Mouse (Mus musculus) forebrain, embryonic 10.5 days (tissue): Measurements from ENCODE around the gene Rabep1. TPM values are rescaled to one million over a fixed set of nuclear protein-coding genes. Genes with fewer than 3 reads are reported as not detected.

Source experiments
- DNase-seq: peaks from one replicate; pipeline ENCODE4 v3.0.0-alpha.2; 2017; ENCODE audit warnings: low spot score; ENCODE audit errors: extremely low spot score
- H3K27ac ChIP-seq: fragments of 300-500 bp; sonication (generic); 2 replicates; pipeline ENCODE4 v1.5.1; 2016; ENCODE audit warnings: mild to moderate bottlenecking
- H3K27me3 ChIP-seq: fragments of 300-500 bp; sonication (generic); 2 replicates; pipeline ENCODE4 v1.6.1; 2016; ENCODE audit warnings: mild to moderate bottlenecking; ENCODE audit not compliant: poor library complexity, severe bottlenecking
- H3K36me3 ChIP-seq: fragments of 300-500 bp; sonication (generic); replicated peaks from 2 replicates; pipeline ENCODE4 v1.6.1; 2016; ENCODE audit warnings: mild to moderate bottlenecking, moderate library complexity
- H3K4me1 ChIP-seq: fragments of 300-500 bp; sonication (generic); 2 replicates; pipeline ENCODE4 v1.6.1; 2016
- H3K4me3 ChIP-seq: fragments of 300-500 bp; sonication (generic); 2 replicates; pipeline ENCODE4 v1.5.1; 2016; ENCODE audit warnings: mild to moderate bottlenecking, moderate library complexity
- H3K9me3 ChIP-seq: fragments of 300-500 bp; sonication (generic); 2 replicates; pipeline ENCODE4 v1.6.1; 2016; ENCODE audit warnings: mild to moderate bottlenecking, moderate library complexity
- WGBS: fragments of 180-500 bp; shearing (Covaris S2); methylation state at CpG from one replicate; pipeline ENCODE4 v1.1.7; 2016; 5-methylcytosine and 5-hydroxymethylcytosine counted together
- polyA plus RNA-seq: library from polyadenylated mRNA; unstranded; fragments of >200 nt; fragmentation: Nextera tagmentation; extraction: Ambion mirVana; gene quantifications from 2 replicates; pipeline ENCODE4 v1.2.1, GENCODE M21; 2016

The Rabep1 gene
- polyA plus RNA-seq, result 33.2 and 37.9 TPM in 2 replicates

GRCm38 (mm10) chr11:70844559-70845456, at the start of gene Rabep1:
Gene Rabep1 (plus strand): TSS chr11:70844778.
- H3K27ac ChIP-seq, result peak within 1 kb of the TSS; percentile 90
- no peaks in the 10 kb centered on the region for H3K9me3 ChIP-seq
- 1% methylated on average over 86 of the region's 88 CpGs for WGBS
- peak; percentile 97 for DNase-seq
- peaks cover 7% of the 10 kb centered on the region; the same call in 1 of the 2 replicates for H3K27me3 ChIP-seq
- H3K4me1 ChIP-seq, result peaks cover 29% of the 10 kb centered on the region
- H3K4me3 ChIP-seq, result peak within 1 kb of the TSS; percentile 64
- no peaks in the 10 kb centered on the region for H3K36me3 ChIP-seq

DNA sequence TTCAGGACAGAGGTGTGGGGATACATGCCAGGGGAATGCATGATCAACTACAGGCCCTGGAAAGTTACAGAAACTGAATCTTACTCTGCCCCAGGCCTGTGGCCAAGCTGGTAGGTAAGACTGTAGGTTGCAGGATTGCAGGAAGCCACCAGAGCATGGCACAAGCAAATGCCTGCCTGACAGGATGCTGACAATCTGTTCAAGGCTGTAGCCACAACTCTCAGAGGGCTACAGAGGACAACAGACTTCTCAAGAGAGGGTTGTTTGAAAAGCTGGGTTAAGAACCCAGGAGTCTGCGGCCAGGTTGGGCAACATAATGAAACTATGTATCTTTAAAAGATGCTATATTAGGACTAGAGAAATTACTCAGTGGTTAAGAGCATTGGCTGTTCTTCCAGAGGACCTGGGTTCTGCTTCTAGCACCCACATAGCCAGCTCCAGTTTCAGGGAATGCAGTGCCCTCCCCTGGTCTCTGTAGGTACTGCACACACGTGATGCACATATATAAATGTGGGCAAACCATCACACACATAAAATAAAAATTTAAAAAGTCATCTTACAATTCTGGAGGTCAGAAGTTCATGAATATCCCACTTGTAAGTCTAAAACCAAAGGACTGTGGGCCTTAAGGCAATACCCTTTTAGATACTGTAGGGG, 42.2 kb upstream of the Rabep1 start:
- H3K9me3 ChIP-seq, result no peaks in the 10 kb centered on the region
- H3K27ac ChIP-seq, result no peak overlapping the region
- H3K4me1 ChIP-seq, result no peaks in the 10 kb centered on the region
- no peaks in the 10 kb centered on the region for H3K27me3 ChIP-seq
- DNase-seq, result no peak
- WGBS, result 88% methylated on average over 2 of the region's 2 CpGs
- H3K4me3 ChIP-seq, result no peak overlapping the region
- no peaks in the 10 kb centered on the region for H3K36me3 ChIP-seq

DNA sequence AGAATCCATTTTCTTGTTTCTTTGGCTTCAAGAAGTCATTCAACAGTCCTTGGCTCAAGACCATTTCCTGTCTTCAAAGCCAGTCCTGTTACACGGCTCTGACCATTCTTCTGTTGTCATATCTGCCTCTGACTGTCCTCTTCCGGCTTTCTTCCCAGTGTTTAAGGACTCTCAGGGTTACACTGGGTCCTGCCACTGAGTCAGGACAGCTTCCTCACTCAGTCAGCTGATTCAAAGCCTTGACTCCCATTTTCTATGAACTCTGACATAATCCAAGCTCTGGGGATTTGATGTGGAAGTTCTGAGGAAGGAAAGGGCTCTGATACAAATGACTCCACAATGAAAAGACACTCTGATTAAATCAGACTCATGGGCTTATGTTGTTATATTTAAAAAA, 41.7 kb upstream of the Rabep1 start:
- WGBS, result 84% methylated on average over 2 of the region's 2 CpGs
- Histone ChIP-seq H3K4me3 (no peak overlapping the region), H3K36me3 (no peaks in the 10 kb centered on the region), H3K27me3 (no peaks in the 10 kb centered on the region), H3K9me3 (no peaks in the 10 kb centered on the region), H3K27ac (no peak overlapping the region), H3K4me1 (no peaks in the 10 kb centered on the region)
- DNase-seq, result no peak

- DNase-seq, result no peak
- Histone ChIP-seq H3K36me3 (no peaks in the 10 kb centered on the region), H3K4me3 (no peak overlapping the region), H3K27me3 (no peaks in the 10 kb centered on the region), H3K27ac (no peak overlapping the region), H3K9me3 (no peaks in the 10 kb centered on the region), H3K4me1 (no peaks in the 10 kb centered on the region; the same call in 1 of the 2 replicates)
- 90% methylated on average over 6 of the region's 6 CpGs for WGBS
These were observed 40.8 kb upstream of the Rabep1 start for GRCm38 (mm10) chr11:70803711-70804200.

GRCm38 (mm10) chr11:70804395-70804794, 40.2 kb upstream of the Rabep1 start:
- Histone ChIP-seq H3K4me3 (no peak overlapping the region), H3K36me3 (no peaks in the 10 kb centered on the region), H3K9me3 (no peaks in the 10 kb centered on the region), H3K27ac (no peak overlapping the region), H3K27me3 (no peaks in the 10 kb centered on the region), H3K4me1 (no peaks in the 10 kb centered on the region; the same call in 1 of the 2 replicates)
- DNase-seq, result no peak
- 91% methylated on average over 3 of the region's 3 CpGs for WGBS

DNA sequence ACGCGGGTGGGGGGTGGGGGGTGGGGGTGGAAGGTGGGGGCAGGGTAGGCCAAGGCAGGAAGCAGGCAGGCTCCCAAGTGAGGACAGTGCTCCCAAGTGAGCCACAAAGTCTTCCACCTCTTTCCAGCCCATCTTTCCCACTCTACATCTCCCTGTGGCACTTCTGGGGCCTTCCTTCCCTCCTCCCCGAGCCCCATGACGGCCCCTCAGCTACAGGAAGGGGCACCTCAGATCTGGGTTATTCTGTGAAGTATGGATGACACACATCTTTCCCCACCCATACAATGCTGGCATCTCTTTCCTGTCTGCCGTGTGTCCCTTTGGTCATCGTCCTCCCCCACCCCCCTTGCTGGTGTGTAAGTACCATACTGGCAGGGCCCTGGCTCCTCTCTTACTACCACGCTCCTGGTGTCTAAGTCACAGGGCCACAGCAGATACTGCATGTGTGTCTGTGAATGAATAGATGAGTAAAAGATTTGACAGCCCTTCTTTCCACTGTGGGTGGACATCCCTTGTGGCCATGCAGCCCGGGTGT, 38.9 kb upstream of the Rabep1 start:
- Histone ChIP-seq H3K4me1 (no peaks in the 10 kb centered on the region; the same call in 1 of the 2 replicates), H3K9me3 (no peaks in the 10 kb centered on the region), H3K27ac (peak overlapping the region; percentile 20; the same call in 1 of the 2 replicates), H3K4me3 (no peak overlapping the region), H3K27me3 (no peaks in the 10 kb centered on the region), H3K36me3 (no peaks in the 10 kb centered on the region)
- WGBS, result 82% methylated on average over 8 of the region's 8 CpGs
- no peak for DNase-seq

DNA sequence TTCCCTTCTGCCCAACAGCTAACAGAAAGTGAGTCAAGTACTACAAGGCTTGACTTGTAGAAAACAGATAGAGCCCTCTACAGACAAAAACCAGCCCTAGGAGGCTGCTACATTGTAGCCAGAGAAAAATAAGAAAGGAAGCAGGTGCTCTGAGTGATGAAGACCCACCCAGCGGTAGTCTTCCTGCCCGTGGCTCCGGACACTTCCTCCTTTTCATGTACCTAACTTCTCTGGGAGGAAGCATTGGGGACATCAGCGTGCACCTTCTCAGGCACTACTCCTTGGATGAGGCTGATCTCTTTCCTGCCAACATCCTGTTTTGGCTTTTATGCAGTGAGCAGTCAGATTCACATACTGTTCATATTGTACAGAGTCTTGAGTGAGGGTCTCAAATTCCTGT, 37.9 kb upstream of the Rabep1 start:
- Histone ChIP-seq H3K4me3 (no peak overlapping the region), H3K27ac (no peak overlapping the region), H3K27me3 (no peaks in the 10 kb centered on the region), H3K4me1 (no peaks in the 10 kb centered on the region; the same call in 1 of the 2 replicates), H3K9me3 (no peaks in the 10 kb centered on the region), H3K36me3 (no peaks in the 10 kb centered on the region)
- no peak for DNase-seq
- WGBS, result 93% methylated on average over 4 of the region's 4 CpGs

DNA sequence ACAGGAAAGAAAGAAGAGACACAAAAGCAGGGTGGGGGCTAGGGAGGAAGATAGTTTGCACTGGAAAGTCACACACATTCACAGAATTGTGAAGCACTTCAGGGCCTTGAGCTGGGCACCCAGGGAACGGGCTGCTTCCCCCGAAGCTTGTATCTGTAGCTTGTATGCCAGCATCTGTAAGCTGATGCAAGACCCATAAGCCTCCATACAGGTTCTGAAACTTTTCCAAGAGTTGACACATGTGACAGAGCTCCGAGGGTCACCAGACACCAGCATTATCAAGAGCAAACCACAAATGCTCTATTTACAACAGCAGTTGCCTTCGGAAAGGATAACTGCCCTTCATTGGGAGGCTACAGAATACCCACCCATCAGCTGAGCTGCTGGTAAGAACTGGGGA, 36.9 kb upstream of the Rabep1 start:
- Histone ChIP-seq H3K27me3 (no peaks in the 10 kb centered on the region), H3K36me3 (no peaks in the 10 kb centered on the region), H3K27ac (no peak overlapping the region), H3K4me1 (no peaks in the 10 kb centered on the region; the same call in 1 of the 2 replicates), H3K4me3 (no peak overlapping the region), H3K9me3 (no peaks in the 10 kb centered on the region)
- 91% methylated on average over 4 of the region's 4 CpGs for WGBS
- DNase-seq, result no peak

- Histone ChIP-seq H3K27me3 (no peaks in the 10 kb centered on the region), H3K36me3 (no peaks in the 10 kb centered on the region), H3K4me3 (no peak overlapping the region), H3K4me1 (no peaks in the 10 kb centered on the region; the same call in 1 of the 2 replicates), H3K9me3 (no peaks in the 10 kb centered on the region), H3K27ac (no peak overlapping the region)
- no peak for DNase-seq
- 82% methylated on average over 3 of the region's 3 CpGs for WGBS
These were observed 36.5 kb upstream of the Rabep1 start for GRCm38 (mm10) chr11:70808101-70808500.

- WGBS, result 28% methylated on average over 1 of the region's 1 CpGs
- Histone ChIP-seq H3K27me3 (no peaks in the 10 kb centered on the region), H3K4me1 (no peaks in the 10 kb centered on the region; the same call in 1 of the 2 replicates), H3K9me3 (no peaks in the 10 kb centered on the region), H3K4me3 (no peak overlapping the region), H3K27ac (no peak overlapping the region), H3K36me3 (no peaks in the 10 kb centered on the region)
- DNase-seq, result no peak
These were observed 35.6 kb upstream of the Rabep1 start for GRCm38 (mm10) chr11:70809011-70809410.

- 86% methylated on average over 5 of the region's 5 CpGs for WGBS
These were observed 33.5 kb upstream of the Rabep1 start for GRCm38 (mm10) chr11:70811041-70811440.

DNA sequence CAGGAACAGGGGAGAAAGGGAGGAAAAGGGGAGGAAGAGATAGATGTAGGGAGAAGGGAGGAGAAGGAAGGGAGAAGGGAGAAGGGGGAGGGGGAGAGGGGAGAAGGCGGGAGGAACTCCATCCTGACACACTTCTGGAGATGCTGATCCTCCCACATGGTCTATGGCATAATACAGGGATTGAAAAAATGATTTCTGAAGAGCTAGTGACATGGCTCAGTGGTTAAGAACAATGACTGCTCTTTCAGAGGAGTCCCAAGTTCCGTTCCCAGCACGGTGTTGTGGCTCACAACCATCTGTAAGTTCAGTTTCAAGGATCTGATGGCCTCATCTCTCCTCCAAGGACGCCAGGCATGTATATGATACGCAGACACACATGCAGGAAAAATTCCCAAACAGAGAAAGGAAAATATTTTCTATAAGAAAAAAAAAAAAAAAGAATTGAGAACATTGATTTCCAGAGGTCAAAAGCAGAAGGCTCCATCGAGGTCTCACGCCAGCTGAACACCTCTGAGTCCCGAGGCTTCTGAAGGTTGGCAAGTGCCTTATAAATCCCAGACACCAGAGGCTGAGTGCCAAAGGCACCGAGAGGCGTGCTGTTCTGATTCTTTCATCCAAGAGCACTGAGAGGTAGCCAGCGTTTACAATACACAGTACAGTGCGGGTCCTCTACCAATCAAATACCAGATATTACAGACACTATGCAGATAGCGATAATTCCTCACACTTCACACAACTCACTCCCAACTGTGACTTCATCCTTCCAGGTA, 32.9 kb upstream of the Rabep1 start:
- no peak overlapping the region for H3K27ac ChIP-seq
- H3K36me3 ChIP-seq, result no peaks in the 10 kb centered on the region
- no peaks in the 10 kb centered on the region; the same call in 1 of the 2 replicates for H3K4me1 ChIP-seq
- H3K27me3 ChIP-seq, result no peaks in the 10 kb centered on the region
- WGBS, result 81% methylated on average over 13 of the region's 13 CpGs
- H3K9me3 ChIP-seq, result no peaks in the 10 kb centered on the region
- H3K4me3 ChIP-seq, result no peak overlapping the region
- no peak for DNase-seq

More at GRCm38 (mm10) chr11:70811041-70811440, 33.5 kb upstream of the Rabep1 start:
- H3K4me3 ChIP-seq, result no peak overlapping the region
- H3K9me3 ChIP-seq, result no peaks in the 10 kb centered on the region
- H3K4me1 ChIP-seq, result no peaks in the 10 kb centered on the region; the same call in 1 of the 2 replicates
- no peaks in the 10 kb centered on the region for H3K36me3 ChIP-seq
- no peaks in the 10 kb centered on the region for H3K27me3 ChIP-seq
- no peak for DNase-seq
- H3K27ac ChIP-seq, result no peak overlapping the region
